Mouse (Mus musculus): ENCODE data around the gene Podn.

GRCm38 (mm10) chr4:108077224-108077955, 18.9 kb downstream of the Podn start:
- TF ChIP-seq CTCF (IDR thresholded peaks at IDR 0.05; ENCODE audit: control insufficient read depth, insufficient read depth, insufficient read length) (no peak), MYOD1 (IDR thresholded peaks at IDR 0.05; ENCODE audit: control insufficient read depth, insufficient read length, low read depth) (no peak), USF1 (IDR thresholded peaks at IDR 0.05; ENCODE audit: low read depth) (no peak), MYOG (IDR thresholded peaks at IDR 0.05; ENCODE audit: control insufficient read depth, extremely low read depth, insufficient read length) (no peak)
